Mouse (Mus musculus): ENCODE data around the gene Ap2a1.

Ap2a1 gene

GRCm38 (mm10) chr7:44867802-44868201, 61.5 kb downstream of the Ap2a1 start:
- DNase-seq (ENCODE audit: extremely low spot score, low read depth, low spot score), result no peak

GRCm38 (mm10) chr7:44867010-44867702, 62.1 kb downstream of the Ap2a1 start:
- no peak for DNase-seq (ENCODE audit: extremely low spot score, low read depth, low spot score)

- DNase-seq (ENCODE audit: extremely low spot score, low read depth, low spot score), result no peak
These were observed 62.9 kb downstream of the Ap2a1 start for GRCm38 (mm10) chr7:44866276-44867009.

DNA sequence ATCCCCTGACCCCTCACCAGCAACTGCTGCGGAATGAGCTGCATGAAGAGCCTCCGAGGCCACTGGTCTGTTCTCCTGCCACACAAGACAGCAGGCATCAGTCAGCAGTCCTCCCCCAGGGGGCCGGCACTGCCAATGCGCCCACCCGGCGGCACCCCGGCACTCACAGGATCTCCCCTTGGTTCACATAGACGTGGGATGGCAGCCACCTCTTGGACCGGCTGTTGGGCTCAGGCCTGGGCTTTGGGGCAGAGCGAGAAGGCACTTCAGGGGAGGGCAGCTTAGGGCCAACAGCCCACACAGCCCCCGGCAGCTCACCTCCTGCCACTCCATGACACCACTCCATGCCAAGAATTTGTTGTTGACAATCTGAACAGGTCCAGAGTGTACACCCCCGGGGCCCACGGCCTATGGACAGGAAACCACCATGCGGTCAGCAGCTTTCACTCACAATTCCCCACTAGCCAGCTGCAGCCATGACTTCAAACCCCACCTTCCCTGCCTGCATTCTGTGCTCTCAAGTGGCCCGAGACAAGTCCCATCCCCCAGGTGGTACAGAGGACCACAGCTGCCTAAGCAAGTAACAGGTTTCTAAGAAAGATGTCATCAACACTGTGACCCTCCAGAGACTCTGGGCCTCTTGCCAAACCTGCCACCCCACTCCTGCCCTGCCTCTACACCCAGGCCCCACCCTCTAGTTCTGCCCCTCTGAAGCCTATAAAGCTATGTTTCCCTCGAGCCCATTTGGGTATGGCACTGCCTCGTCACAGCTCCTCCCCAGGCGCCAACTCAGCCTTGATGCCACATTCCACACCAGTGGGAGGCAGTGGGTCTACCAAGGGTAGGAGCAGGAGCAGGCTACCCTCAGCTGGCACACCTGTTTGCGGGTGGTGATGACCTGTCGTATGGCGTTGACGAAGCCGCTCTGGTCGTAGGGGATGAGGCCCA, 64.4 kb downstream of the Ap2a1 start:
- DNase-seq (ENCODE audit: extremely low spot score, low read depth, low spot score), result no peak

DNA sequence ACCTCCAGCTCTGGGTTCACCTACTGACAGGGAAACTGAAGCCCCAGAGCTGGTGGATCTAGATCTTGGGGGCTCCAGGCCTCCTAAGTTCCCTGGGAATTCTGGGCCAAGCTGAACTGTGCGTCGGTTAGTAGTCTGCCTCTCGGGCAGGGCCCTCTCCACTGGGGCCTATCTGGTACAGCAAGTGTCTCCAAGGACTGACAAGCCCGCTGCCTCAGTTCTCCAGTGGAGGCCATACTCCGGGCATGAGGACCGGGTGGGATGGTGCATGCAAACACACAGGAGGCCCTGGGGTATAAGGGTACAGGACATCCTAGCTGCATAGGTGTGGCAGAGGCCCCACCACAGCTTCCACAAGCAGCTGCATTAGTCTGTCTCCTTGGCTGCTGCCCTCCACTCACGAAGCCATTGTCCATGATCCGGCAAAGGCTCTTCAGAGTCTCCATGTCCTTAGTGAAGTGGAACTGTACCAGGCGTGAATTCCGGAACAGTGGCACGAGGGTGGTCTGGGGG, 65.3 kb downstream of the Ap2a1 start:
- DNase-seq (ENCODE audit: extremely low spot score, low read depth, low spot score), result no peak

DNA sequence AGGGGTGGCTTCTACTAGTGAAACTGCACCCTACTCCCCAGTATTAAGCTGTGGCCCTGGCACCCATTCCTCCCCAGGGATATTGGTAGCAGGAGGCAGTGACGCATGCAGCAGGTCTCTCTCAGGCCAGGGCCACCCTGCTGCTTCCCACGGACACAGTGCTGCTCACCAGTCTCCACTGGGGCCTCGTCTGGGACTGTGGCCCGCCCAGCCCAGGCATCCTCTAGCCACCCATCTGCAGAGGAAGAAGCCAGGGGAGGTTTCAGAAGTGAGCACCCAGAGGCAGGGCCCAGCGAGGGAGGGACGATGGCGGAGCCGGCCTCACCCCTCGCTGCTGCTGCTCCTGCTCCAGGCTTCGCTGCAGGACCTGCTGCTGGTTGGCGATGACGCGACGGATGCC, 66.1 kb downstream of the Ap2a1 start:
- no peak for DNase-seq (ENCODE audit: extremely low spot score, low read depth, low spot score)

- DNase-seq (ENCODE audit: extremely low spot score, low read depth, low spot score), result no peak
These were observed 66.9 kb downstream of the Ap2a1 start for GRCm38 (mm10) chr7:44862434-44862833.

DNA sequence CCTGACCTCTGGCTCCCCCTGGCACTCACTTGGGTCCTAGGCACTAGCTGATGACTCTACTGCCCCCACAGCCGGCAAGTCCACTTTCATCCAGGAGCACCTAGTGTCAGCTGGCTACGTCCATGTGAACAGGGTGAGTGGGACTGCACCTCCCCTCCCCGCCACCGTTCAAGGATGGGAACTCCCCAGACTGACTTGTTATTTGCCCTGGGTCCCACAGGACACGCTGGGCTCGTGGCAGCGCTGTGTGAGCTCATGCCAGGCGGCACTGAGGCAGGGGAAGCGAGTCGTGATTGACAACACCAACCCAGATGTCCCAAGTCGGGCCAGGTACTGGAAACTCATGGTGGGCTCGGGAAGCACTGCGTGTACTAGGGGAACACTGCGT, 67.9 kb downstream of the Ap2a1 start:
- DNase-seq (ENCODE audit: extremely low spot score, low read depth, low spot score), result no peak

DNA sequence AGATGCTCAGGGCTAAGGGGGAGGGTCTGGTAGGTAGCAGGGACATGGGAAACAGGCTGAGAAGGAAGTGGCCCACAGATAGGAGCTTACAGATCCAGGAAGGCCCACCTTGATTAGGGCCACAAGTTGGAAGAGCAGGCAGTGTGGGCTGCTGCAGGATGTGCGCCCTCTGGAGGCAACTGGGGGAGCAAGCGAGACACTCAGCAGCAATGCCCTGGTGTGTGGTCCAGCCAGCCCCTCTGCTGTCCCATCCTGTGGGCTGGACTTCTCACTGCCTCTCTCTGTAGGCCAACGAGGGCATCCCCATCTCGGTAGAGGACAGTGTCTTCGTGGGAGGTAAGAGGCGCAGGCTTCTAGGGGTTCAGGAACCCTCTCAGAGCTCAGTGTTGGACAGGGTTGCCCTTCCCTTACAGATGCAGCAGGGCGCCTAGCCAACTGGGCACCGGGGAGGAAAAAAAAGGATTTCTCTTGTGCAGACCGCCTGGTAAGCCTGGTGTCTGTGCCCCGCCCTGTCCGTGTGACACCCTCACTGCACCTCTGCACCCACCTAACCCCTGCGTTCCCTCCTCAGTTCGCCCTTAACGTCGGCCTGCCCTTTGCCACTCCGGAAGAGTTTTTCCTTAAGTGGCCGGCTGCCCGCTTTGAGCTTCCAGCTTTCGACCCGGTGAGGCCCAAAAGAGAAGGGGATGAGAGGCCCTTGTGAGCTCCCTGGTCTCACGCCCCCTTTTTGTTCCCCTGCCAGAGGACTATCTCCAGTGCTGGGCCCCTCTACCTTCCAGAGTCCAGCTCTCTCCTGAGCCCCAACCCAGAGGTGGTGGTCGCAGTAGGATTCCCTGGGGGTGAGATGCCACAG, 68.5 kb downstream of the Ap2a1 start:
- DNase-seq (ENCODE audit: extremely low spot score, low read depth, low spot score), result no peak

DNA sequence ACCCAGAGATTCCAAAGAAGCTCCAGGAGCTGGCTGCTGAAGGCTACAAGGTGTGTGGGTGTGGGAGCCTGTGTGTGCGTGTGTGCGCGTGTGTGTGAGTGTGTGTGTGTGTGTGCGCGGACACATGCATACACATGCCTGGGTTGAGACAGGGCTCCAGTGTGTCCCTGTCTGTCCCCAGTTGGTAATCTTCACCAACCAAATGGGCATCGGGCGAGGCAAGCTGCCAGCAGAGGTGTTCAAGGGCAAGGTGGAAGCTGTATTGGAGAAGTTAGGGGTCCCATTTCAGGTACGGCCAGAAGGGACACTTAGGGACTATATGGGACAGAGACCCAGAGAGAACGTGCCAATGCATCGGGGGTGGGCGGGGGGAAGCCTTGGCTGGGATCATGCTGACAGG, 69.4 kb downstream of the Ap2a1 start:
- DNase-seq (ENCODE audit: extremely low spot score, low read depth, low spot score), result no peak

DNA sequence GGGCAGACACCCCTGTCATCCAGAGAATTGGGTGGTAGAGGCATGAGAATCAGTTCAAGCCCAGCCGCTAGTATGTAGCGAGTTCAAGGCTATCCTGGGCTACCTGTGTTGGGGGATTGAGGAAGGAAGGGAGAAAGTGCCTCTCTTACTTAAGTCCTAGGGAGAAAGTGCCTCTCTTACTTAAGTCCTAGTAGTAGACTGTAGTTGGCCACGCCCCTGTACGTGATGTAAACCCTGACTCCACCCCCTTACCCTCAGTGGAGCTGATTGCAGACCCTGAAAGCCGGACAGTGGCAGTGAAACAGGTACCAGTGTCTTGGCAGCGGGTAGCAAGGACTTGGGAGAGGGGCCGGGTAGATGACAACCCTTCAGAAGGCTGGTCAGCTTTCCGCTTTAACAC, 71.4 kb downstream of the Ap2a1 start:
- DNase-seq (ENCODE audit: extremely low spot score, low read depth, low spot score), result no peak

- DNase-seq (ENCODE audit: extremely low spot score, low read depth, low spot score), result peak; percentile 67
These were observed 72.2 kb downstream of the Ap2a1 start, which contains the start of gene Pnkp for GRCm38 (mm10) chr7:44857042-44857552. Gene Pnkp (plus strand): TSS chr7:44857139.

GRCm38 (mm10) chr7:44856265-44856916, 72.9 kb downstream of the Ap2a1 start:
- no peak for DNase-seq (ENCODE audit: extremely low spot score, low read depth, low spot score)

GRCm38 (mm10) chr7:44855036-44855435, 74.3 kb downstream of the Ap2a1 start:
- no peak for DNase-seq (ENCODE audit: extremely low spot score, low read depth, low spot score)

DNA sequence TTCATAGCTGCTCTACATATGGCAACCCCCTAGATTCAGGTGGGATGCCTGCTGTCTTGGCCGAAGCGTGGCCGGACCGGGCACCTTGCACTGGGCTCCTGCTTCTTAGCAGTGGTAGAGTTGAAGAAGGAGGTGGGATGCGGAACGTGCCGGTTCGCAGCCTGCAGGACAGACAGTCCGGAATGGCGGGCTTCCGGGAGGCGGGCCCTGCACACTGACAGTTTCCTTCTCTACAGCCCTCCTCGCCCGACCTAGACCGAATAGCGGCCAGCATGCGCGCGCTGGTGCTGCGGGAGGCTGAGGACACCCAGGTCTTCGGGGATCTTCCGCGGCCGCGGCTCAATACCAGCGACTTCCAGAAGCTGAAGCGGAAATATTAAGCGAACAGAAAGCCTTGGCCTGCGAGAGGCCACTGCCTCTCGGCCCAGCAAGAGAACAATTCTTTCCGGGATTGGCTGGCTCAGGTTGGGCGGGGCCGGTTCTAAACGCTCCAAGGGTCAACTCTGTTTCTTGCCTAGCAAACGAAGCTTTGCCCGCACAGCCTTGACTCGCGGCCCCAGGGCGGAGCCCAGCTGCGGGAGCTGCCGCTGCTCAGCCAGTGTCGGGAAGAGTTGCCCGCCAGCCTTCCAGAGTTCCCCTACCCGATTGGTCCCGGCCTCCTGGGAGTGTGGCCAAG, 74.8 kb downstream of the Ap2a1 start:
- no peak for DNase-seq (ENCODE audit: extremely low spot score, low read depth, low spot score)

DNA sequence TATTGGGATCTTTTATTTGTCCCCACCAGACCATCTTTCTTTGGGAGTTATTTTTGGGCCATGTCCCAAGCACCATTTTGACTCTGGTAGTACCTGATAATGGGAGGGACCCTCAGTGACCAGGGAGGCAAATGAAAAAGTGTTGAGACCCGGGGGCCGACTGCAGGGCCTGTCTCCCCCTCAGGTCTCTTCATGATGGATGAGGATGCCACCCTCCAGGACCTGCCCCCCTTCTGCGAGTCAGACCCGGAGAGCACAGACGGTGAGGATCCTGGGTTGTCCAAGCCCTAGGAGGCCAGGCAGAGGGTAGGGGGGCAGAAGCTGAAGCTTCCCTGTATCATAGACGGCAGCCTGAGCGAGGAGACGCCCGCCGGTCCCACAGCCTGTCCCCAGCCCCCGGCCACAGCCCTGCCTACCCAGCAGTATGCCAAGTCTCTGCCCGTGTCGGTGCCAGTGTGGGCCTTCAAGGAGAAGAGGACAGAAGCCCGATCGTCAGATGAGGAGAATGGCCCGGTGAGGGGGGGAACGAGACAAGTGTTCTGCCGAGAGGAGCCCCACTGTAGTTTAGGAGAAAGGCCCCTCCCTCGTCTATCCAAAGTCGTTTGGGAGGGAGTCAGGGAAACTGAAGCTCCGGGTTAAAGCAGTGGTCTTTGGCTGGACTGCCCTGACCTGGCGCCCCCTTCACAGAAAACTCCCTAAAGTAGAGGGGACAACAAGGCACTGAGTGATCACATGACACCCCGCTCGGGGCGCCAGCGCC, 75.5 kb downstream of the Ap2a1 start:
- no peak for DNase-seq (ENCODE audit: extremely low spot score, low read depth, low spot score)

DNA sequence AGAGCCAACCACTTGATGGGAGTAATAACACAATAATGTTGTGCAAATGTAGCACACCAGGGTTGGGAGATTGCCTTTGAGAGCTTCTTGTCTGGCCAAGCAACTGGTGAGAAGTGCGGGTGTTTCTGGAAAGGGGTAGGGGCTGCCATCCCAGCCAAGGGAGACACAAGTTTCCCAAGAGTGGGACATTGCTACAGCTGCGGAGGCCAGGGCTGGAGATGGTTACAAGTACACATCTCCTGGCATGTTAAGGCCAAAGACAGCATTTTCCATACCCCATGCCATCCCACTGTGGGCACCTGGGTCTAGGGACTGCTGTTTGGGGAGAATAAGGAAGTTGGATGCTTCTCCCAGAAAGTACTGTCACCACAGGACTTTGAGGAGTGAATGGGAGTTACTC, 76.2 kb downstream of the Ap2a1 start:
- DNase-seq (ENCODE audit: extremely low spot score, low read depth, low spot score), result no peak

DNA sequence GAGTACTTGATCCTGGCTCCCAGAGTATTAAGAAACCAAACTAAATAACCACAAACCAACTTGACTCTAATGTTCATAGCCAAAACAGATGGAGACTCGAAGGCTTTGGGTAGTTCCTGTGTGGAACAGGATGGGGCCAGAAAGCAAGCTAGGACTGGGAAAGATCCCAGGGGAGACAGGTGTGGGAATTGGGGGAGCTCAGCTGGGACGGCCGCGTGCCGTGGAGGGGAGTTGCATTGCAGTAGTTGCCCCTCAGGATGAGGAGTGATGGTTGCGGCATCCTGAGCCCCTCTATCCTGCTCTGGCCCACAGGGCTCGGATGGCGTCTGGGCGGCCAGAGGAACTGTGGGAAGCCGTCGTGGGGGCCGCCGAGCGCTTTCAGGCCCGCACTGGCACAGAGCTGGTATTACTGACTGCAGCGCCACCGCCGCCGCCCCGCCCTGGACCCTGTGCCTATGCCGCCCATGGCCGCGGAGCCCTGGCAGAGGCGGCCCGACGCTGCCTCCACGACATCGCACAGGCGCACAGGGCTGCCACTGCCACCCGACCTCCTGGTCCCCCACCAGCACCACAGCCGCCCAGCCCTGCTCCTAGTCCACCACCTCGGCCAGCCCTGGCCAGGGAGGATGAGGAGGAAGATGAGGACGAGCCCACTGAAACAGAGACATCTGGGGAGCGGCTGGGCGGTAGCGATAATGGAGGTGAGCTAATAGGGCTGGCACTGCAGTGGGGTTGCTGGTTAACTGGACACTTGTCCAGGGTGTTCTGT, 76.9 kb downstream of the Ap2a1 start:
- no peak for DNase-seq (ENCODE audit: extremely low spot score, low read depth, low spot score)

Data from hindlimb bud, embryonic 11.5 days (tissue).